Mouse (Mus musculus) bone marrow, adult 2 months (tissue): ENCODE results near the gene Zcchc17.

Experiments
- CTCF ChIP-seq: fragments of 200-500 bp; IDR thresholded peaks from 2 replicates; pipeline ENCODE4 v1.5.1; 2011; ENCODE audit warnings: low read length, control low read depth; ENCODE audit not compliant: control insufficient read depth, insufficient read depth
- POLR2A ChIP-seq: fragments of 200-500 bp; IDR thresholded peaks from 2 replicates; pipeline ENCODE4 v1.6.1; 2011; ENCODE audit warnings: low read depth, mild to moderate bottlenecking, control low read depth, low read length, borderline replicate concordance; ENCODE audit not compliant: control insufficient read depth

DNA sequence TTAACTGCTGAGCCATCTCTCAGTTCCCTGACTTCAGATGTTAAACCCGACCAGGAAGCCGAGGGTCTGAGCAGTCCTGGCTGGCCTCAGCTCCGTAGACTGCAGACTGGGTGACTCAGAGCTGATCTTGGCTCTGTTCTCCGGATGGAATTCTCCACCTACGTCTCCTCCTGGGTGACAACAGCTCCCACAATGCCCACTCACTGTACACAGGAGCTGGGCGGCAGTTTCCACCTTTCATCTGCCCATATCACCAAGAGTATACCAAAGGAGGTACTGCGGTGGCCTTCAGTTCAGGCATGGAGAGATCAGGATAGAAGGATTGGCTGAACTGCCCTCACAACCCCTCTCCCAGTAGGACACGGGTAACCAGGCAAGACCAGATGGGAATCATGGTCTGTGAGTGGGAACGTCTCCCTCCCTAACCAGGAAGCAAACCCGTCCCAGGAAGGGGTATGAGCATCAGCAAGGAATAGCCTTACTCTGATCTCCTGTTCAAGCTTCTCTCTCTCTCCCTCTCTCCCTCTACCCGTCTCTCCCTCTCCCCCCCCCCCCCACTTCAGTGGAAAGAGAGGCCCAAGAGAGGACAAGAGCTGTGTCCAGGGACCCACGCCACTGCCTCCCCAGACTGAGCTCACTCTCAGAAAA lies 85.9 kb downstream of the Zcchc17 start:
- TF ChIP-seq CTCF (no peak), POLR2A (no peak)
